Mouse (Mus musculus): ENCODE measurements at regions not wholly inside any gene's neighbourhood (a gene's known extent, or its start where the extent isn't known, plus 50 kb on each side); places are given as distances from the start of the nearest gene placed in this dataset.

DNA sequence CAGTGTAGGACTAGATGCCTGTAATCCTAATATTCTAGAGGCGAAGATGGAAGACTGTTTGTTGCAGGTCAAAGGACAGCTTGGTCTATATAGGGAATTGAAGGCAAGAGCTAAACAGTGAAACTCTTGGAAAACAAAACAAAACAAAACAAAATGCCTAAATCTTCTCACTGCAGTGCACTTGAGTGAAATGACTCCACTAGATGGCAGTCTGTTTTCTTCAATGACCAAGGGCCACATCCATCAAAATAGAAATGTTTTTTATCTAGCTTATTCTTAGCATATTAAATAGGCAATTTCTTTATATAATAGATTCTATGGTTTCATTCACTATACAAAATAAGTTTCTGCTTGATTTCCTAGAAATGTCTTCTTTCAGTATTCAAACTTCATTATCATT lies 279.7 kb downstream of the Tex13c3 start:
- DNase-seq (ENCODE audit: low spot score): no peak

DNA sequence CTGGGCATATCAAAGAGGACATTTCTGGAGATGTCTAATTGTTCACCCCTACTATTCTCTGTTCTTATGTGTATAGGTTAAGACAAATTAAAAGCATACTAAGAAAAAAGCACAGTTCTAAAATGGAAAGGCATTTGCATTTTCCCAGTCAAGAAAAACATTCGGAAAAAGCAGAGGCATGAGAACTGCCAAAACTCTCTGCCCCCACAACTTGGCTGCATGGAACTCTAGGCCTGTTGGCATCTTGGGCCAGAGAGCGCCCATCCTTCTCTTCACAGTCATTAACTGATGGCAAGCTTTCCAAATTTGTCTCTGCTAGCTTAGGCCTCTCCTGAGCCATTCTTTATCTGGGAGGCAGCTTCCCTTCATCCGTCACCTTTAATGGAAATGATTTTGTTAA lies 281.6 kb downstream of the Tex13c3 start:
- DNase-seq (ENCODE audit: low spot score): no peak

DNA sequence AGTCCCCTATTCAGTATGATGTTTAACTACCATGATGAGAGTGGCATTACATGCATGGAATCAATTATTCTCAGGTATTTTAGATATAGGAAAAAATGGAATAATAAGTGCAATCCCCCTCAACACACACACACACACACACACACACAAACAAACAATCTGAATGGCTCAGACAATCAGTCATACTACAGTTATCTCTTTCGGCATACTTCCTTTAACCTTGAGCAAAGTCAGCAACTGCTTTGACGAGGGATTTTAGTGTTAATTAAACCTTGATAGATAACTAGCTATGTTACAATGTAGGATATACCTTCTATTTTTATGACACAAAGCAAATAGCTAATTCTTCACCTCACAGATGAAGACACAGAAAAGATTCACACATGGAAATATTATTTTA lies 312.1 kb downstream of the Tex13c3 start:
- DNase-seq (ENCODE audit: low spot score): no peak

- peak; percentile 27 for DNase-seq (ENCODE audit: low spot score)
These were observed 312.6 kb downstream of the Tex13c3 start for GRCm38 (mm10) chrX:19168546-19168945.

GRCm38 (mm10) chrX:19168111-19168510 lies 313.0 kb downstream of the Tex13c3 start:
- DNase-seq (ENCODE audit: low spot score): no peak

DNA sequence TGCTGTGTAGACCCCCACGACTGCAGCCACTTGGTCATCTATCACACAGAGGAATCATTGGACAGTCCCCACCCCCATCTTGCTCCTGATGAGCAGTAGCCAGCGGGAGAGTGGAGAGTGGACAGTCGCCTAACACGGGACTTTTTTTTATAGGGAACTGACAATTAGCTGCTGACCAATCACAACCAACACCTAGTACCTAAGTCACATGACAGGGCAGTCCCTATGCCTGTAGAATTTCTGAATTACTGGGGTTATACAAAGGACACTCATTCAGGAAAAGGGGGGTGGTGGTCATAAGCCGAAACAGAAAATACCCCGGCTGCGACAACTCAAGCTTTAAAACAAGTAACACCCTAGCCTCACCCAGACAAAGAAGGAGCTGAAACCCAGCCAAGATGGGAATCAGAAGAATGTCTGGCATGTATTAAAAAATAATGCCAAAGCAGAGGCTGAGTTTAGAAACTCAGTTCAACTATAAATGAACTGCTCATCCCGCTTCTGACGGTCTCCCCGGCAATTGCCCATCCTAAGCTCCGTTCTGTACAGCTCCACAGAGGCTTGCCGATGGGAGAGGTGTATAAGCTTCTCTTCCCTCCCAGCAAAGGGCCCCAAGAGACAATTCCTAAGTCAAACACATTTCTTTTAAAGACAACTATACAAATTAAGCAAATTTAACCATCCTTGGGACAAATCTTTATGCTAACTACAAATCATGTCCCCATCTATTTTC lies 313.8 kb downstream of the Tex13c3 start:
- no peak for DNase-seq (ENCODE audit: low spot score)

DNA sequence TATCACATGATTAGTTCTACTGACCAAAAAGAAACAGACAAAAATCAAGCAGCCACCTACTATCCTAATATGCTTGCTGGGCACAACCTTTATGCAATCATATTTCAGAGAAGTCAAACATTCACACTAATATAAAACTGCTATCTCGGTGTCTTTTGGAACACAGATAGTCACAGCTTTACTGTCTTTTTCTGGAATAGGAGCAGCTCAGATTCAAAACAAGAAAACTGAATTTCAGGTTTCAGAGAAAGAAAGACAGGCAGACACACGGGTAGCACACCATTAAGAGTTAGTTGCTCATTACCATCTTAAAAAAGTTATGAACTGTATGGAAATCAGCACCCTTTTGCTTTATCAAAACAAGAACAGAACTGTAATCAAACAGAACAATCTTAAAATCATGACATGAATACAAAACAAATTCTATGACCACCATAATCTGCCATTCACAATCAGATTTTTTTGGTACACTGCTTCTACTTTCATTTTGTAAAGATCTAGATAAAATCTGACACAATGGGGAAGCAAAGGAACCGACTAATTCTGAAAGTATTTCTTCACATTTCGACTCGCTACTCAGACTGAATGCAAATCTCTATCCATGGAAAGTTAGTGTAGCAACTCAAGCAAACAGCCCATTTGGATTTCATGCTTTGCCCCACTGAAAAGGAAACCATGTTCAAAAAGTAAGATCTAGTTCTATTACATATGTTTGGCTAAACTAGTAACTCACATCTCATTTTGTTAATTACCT lies 315.1 kb downstream of the Tex13c3 start:
- no peak for DNase-seq (ENCODE audit: low spot score)

- DNase-seq (ENCODE audit: low spot score): no peak
These were observed 317.0 kb downstream of the Tex13c3 start for GRCm38 (mm10) chrX:19164151-19164550.

DNA sequence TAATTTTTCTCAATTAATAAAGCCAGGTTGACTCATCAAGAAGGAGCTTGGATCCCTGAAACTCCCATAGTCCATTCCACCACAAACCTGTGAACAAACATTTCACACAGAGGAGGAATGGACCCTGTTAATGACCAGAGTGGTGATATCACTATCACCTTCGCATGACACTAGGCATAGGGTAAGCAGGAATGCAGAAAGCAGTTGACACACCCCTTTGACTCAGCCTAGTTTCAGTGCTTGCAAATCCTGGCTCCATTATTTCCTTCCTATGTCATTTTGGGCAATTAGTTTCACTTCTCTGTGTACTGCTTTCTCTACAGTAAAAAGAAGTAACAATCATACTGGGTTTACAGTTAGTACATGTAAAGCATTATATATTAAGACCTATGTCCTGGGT lies 318.2 kb downstream of the Tex13c3 start:
- DNase-seq (ENCODE audit: low spot score): no peak

DNA sequence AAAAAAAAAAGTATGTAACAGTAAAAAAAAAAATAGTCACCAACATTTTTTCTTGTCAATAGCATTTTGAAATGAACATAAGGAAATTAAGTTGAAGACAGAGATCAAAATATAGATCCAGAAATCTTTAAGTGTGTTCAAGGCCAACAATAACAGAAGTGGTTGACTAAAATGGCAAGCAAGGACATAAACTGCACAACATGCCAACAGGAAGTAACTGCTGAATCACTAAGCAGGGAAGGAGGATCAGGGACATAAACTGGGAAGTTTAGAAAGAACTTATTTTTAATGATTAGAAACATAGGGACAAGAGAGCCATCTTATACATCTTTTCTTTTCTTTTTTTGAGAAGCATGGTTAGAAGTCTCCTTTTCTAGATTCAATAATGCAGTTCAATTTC lies 318.8 kb downstream of the Tex13c3 start:
- DNase-seq (ENCODE audit: low spot score): no peak

- DNase-seq (ENCODE audit: low spot score): no peak
These were observed 320.7 kb downstream of the Tex13c3 start for GRCm38 (mm10) chrX:19160275-19160930.

DNA sequence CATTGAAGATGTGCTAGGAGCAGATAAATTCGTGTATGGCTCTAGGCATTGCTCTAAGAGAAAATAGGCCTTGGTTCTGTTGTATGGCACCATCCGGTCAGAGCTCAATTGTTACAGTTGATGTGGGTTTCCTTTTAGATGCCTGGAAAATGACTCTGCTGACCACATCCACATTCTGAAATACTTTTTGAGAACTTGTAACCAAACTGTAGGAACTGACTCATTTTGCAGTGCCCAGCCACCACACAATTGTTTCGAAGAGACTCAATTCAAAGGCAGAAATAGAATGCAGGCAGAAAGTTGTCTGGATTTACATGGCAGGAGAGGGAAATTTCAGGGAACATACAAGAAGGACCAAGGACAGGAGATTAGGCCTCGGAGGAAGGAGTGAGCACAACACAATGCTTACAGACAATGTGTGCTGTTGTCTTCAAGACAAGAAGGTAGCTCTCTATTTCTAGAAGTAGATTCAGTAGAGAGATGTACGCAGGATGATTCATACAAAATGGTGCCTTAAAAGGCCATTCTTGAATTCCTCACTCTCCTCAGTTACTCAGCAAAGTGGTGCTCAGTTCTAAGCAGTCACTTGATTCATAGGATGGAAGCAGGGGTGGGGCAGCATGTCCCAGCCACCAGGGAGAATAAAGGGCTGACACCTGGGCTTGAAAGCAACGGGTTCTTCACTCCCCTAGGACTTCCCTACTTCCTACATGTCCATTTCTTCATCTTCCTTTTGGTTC lies 323.5 kb downstream of the Tex13c3 start:
- no peak for DNase-seq (ENCODE audit: low spot score)

DNA sequence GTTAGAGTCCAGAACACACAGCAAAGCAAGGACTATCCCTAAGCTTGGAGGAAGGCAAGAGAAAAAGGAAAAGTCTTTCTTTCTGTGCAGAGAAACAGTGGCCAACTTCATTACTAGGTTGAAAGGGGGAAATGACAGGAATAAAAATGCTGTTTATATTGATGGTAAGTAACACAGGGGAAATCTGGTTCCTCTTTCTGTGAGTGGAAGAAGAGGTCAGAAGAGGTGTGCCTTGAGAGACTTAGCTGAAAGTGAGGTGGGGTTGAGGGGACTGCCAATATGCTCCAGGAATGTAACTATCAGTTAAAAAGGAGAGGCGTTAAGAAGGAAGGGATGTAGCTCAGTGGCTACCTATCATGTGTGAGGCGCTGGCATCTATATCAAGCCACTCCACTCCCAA lies 327.5 kb downstream of the Tex13c3 start:
- DNase-seq (ENCODE audit: low spot score): no peak

DNA sequence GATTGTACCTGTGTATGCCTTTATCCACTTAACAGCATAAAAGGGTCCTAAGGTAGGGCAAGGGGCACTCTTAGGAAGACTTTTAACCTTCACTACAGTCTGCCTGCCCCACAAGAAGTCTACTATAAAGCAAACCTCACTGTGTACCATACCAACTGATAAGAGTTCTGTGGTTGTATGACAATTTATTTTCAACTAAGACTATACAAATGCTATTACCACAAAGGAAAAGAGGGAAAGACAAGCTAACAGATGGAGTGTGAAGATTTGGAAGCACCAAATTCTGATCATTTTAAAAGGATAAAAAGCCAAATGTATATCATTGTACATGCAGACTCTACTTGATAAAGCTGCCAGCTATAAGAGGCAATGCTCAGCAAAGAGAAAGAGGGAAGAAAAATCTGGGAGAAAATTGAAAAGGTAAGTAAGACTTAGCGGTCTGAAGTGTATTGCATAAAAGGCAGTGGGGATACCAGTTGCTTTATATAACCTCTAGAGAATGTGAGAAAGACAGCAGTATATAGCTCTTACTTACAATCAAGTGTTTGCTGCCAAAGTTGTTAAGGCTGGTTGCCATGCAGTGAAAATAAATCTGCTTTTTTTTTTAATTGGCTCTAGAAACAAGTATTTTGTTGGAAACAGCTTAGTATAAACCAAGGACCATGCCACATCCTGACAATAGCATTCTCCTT lies 328.8 kb downstream of the Tex13c3 start:
- no peak for DNase-seq (ENCODE audit: low spot score)

DNA sequence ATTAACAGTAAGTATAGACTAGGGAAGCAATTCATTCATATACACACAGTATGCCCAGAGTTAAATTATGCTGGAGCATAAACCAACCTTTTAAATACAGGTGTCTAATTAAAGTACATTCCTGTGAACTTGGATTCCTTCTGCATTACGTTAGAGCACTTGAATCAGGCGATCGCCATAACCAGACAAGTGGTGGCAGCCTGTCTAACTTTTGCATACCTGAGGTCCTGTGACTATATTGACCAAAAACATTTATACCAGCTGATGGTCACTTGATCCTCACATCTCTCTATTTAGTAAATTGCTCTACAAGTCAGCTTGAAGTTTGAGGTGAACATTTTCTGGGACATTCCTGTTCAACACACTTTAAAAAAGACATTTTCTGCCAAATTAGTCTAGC lies 330.5 kb downstream of the Tex13c3 start:
- no peak for DNase-seq (ENCODE audit: low spot score)

- DNase-seq (ENCODE audit: low spot score): no peak
These were observed 332.4 kb downstream of the Tex13c3 start for GRCm38 (mm10) chrX:19148672-19149071.

DNA sequence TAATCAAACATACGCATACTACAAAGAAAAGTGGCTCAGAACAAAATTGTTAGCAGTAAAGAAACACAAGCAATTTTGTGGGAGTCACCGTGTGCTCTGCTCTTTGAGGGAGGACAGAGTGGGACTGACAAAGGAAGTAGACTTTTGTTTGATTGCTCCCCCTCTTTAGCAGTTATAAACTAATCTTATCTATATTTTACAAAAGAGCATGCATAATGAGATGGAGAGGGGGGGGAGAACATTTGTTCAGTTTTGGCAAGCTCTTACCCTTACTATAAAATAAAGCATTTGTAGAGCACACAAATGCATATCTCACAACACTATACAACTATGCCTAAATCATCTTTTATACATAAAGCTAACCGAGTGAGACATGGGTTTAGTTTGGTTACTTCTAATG lies 332.9 kb downstream of the Tex13c3 start:
- DNase-seq (ENCODE audit: low spot score): no peak

- no peak for DNase-seq (ENCODE audit: low spot score)
These were observed 368.4 kb downstream of the Tex13c3 start for GRCm38 (mm10) chrX:19112753-19113152.

- DNase-seq (ENCODE audit: low spot score): no peak
These were observed 378.2 kb downstream of the Tex13c3 start for GRCm38 (mm10) chrX:19102911-19103310.

- no peak for DNase-seq (ENCODE audit: low spot score)
These were observed 385.2 kb downstream of the Tex13c3 start for GRCm38 (mm10) chrX:19095960-19096359.

- DNase-seq (ENCODE audit: low spot score): no peak
These were observed 396.7 kb downstream of the Tex13c3 start for GRCm38 (mm10) chrX:19084435-19084834.
